Mouse (Mus musculus) cortical plate, adult 2 months (tissue): ENCODE results near the gene Kcnj11. TPM values are rescaled to one million over a fixed set of nuclear protein-coding genes. Genes with fewer than 3 reads are reported as not detected.

Experiments used
- H3K27ac ChIP-seq: fragments of 200-500 bp; 2 replicates; pipeline ENCODE4 v1.5.1; 2012; ENCODE audit warnings: low read length, control low read depth, inconsistent platforms; ENCODE audit not compliant: insufficient read depth
- H3K4me1 ChIP-seq: fragments of 200-500 bp; 2 replicates; pipeline ENCODE4 v1.6.1; 2011; ENCODE audit warnings: low read length; ENCODE audit not compliant: control insufficient read depth, insufficient read depth
- H3K4me3 ChIP-seq: fragments of 200-500 bp; 2 replicates; pipeline ENCODE4 v1.5.1; 2011; ENCODE audit warnings: mild to moderate bottlenecking, low read length, control low read depth; ENCODE audit not compliant: insufficient read depth
- CTCF ChIP-seq: fragments of 200-500 bp; IDR thresholded peaks from 2 replicates; pipeline ENCODE4 v1.5.1; 2011; ENCODE audit warnings: mild to moderate bottlenecking, control low read depth, low read length; ENCODE audit not compliant: insufficient read depth; ENCODE audit errors: extremely low read depth
- POLR2A ChIP-seq: fragments of 200-500 bp; IDR thresholded peaks from 2 replicates; pipeline ENCODE4 v1.6.1; 2011; ENCODE audit warnings: mild to moderate bottlenecking, low read length, control low read depth; ENCODE audit not compliant: insufficient read depth; ENCODE audit errors: extremely low read depth
- polyA plus RNA-seq: library from polyadenylated mRNA; depleted of rRNA; stranded (reverse); fragments of >200 nt; gene quantifications from 2 replicates; pipeline ENCODE4 v1.2.3, GENCODE M21; 2012

Gene Kcnj11
- polyA plus RNA-seq, 1 experiment = 44.6 TPM

DNA sequence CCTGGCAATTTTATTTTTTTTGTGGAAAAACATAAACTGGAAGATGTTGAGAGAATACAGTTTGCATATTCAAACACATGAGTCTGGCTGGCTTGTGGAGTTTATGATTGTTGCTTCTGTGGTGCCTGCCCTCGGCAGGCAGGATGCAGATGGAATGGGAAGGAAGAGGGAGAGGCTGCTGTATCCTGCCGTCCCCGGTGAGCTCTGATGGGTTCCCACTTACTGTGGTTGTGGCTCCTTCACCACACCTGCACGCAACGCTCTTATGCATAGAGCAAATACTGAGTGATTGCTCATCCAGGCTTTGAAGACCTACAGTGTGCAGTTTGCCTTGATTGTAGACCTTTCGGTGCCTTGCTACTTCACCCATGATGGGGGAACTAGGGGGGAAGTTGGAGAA is 12.3 kb downstream of the Kcnj11 start:
- H3K4me1 ChIP-seq = no peaks in the 10 kb centered on the region
- TF ChIP-seq POLR2A = no peak
- TF ChIP-seq CTCF = no peak
- no peak overlapping the region for H3K4me3 ChIP-seq
- no peak overlapping the region for H3K27ac ChIP-seq

DNA sequence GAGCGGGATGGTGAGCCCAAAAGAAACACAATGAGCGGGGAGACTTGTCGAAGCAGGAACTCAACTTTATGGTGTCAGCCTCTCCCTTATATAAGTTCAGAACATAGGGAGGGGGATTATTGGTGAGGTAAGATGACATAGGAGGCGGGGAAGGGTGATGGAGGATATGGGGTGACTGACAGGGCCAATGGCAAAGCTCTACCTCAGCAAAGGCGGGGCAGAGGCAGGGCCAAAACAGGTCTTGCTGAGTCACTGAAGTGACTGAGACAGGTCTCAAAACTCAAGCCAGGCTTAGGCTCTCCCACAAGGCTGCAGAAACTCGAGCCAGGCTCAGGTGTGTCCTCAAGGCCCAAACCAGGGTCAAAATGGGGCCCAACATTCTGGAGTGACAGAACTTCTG is 14.2 kb downstream of the Kcnj11 start:
- H3K27ac ChIP-seq = no peak overlapping the region
- H3K4me1 ChIP-seq = no peaks in the 10 kb centered on the region
- TF ChIP-seq CTCF (no peak), POLR2A (no peak)
- no peak overlapping the region for H3K4me3 ChIP-seq

DNA sequence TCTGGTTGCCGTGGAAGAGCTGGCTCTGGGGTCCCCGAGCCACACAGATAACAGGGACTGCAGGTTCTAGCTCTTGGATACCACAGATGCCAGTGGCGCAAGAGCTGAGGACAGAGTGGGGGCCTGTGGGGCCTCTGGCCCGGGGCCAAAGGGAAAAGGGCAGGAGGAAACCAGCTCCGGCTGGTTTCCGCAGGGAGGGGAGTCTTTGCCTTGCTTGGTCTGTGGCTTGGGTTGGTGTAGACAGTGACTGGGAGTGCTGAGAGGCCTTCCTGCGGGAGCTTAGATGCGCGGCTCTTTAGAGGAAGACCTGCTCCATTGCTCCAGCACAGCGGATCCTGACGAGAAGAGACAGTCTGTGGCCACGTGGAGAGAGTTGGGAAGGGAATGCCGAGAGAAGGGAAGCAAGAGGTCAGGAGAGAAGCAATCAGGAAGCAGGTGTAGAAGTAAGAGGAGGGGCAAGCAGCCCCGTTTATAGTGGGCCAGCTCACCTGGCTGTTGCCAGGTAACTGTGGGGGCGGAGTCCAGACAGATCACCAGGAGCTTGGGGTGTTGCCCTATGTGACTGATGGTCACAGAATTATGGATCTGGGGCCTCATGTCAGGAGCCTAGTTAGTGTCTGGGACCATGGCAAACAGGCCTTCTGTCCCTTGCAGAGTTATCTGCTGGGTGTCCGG is 15.6 kb downstream of the Kcnj11 start:
- H3K4me1 ChIP-seq = no peaks in the 10 kb centered on the region
- H3K4me3 ChIP-seq = no peak overlapping the region
- no peak overlapping the region for H3K27ac ChIP-seq
- TF ChIP-seq POLR2A = no peak
- no peak for TF ChIP-seq CTCF

DNA sequence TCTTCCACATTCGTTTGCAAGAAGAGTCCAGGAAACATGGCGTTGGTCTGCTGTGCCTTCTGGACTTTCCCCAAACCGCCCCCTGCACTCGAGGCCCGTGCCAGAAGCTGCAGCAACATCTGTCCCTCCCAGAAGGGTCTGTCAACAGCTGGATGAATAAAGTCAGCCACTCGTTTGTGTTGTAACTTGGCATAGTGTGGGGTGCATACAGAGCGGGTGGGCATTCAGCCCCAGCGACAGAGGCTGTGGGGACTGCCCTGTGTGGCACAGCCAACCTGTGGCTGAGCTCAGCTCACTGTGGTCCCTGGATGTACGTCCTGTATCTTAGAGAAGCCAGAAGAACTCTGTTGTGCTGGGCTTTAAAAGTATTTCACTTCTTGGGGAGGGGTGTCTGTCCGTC is 16.5 kb downstream of the Kcnj11 start:
- TF ChIP-seq POLR2A (no peak), CTCF (no peak)
- H3K4me1 ChIP-seq = no peaks in the 10 kb centered on the region
- no peak overlapping the region for H3K4me3 ChIP-seq
- H3K27ac ChIP-seq = no peak overlapping the region

DNA sequence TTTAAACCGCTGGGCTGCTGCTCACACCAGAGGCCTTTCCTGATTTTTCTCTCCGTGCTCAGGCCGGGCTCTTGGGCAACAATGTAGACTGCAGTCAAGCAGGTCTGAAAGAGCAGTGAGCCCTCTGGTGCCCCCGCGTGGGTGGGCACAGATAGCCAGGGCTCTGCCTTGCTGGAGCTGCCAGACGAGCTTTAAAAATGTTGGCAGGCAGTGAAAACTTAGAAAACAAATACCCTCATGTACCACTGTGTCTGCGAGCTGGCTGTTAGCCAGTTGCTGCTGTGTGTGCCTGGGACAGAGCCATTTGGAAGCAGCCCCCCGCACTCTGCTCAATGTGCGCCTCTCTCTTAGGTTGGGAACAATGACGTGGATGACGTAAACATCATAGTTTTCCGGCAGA is 22.9 kb downstream of the Kcnj11 start:
- Histone ChIP-seq H3K4me3 (no peak overlapping the region), H3K27ac (no peak overlapping the region), H3K4me1 (no peaks in the 10 kb centered on the region)
- TF ChIP-seq POLR2A (no peak), CTCF (no peak)

DNA sequence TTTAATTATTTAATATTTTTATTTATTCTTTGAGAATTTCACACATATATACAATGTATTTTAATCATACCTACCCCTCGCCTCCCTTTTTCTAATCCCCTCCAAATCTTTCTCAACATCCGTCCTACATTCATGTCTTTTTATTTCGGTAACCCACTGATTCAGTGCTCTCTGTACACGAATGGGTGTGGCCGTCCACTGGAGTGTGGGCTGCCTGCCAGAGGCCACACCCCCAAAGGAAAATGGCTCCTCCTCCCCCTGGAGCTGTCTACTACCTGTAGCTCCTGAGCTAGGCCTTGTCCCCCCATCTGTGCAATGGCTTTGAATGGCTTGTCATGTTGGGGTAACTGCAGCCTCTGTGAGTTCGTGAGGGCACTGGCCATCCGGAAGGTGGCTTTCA is 23.7 kb downstream of the Kcnj11 start:
- TF ChIP-seq CTCF (no peak), POLR2A (no peak)
- H3K4me1 ChIP-seq = no peaks in the 10 kb centered on the region
- H3K4me3 ChIP-seq = no peak overlapping the region
- no peak overlapping the region for H3K27ac ChIP-seq

DNA sequence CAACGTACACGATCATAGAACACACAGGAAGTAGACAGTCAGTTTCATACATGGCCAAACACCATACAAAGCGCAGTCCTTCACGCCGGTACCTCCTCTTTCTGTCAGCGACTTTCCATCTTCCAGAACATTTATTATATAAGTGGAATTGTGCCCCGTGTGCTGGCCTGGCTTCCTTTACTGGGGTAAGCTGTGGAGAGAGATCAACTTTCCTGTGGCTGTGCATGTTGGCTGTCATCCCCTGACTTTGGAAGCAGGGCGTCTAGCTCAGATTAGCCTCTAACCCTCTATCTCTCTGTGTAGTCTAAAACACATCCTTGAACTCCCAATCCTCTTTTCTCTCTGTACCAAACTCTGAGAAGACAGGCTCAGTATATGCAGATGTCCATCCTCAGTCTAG is 31.7 kb downstream of the Kcnj11 start:
- no peak overlapping the region for H3K4me3 ChIP-seq
- TF ChIP-seq CTCF (no peak), POLR2A (no peak)
- H3K4me1 ChIP-seq = no peaks in the 10 kb centered on the region
- no peak overlapping the region for H3K27ac ChIP-seq

DNA sequence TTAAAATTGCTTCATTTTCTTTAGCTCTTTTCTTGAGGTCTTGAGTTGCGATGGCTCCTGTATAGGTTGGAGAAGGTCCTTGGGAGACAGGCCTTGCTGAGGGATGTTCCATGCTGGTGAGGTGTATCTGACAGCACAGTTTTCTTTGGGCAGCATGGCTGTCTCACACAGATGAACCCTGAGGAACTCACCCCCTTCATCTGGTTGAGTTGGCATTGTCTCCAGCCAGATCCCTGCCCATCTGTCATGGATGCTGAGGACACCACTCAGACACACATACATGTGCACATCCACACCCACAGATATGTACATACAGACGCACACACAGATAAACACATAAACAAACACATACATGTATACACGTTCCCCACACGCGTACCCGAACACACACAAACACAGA is 37.3 kb downstream of the Kcnj11 start:
- TF ChIP-seq POLR2A (no peak), CTCF (no peak)
- no peak overlapping the region for H3K4me3 ChIP-seq
- H3K4me1 ChIP-seq = no peaks in the 10 kb centered on the region
- no peak overlapping the region for H3K27ac ChIP-seq

DNA sequence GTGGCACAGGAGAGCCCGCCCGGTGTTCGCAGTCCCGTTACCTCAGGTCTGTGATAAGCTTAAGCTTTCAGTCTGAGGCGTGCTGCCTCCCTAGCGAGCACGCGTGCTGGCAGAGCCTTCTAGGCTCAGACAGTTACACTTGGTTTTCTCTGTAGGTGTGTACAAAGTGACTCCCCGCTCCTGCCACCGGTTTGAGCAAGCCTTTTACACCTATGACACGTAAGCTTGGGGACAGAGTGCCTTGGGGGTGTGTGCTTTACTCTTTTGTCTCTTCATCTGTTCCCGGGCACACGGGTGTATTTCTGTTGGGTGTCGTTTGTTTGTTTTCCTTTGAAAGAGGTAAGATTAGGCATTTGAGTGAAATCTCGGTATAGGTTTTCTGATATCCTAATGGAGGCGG is 39.0 kb downstream of the Kcnj11 start:
- Histone ChIP-seq H3K27ac (no peak overlapping the region), H3K4me3 (no peak overlapping the region), H3K4me1 (no peaks in the 10 kb centered on the region)
- no peak for TF ChIP-seq POLR2A
- TF ChIP-seq CTCF = no peak

DNA sequence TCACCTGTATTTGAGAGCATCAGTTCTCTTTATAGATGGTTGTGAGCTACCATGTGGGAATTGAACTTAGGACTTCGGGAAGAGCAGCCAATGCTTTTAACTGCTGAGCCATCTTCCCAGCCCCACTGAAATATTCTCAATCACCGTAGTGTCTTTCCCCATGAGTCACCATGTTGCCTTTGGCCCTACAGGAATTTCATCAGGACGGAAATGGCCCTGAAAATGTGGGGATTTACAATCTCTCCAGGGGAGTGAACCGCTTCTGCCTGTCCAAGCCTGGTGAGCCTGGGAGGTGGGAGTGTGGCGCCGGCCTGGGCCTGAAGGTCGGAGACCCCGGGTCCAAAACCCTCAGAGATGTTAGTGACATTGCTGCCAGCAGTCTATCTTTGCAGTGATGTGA is 39.9 kb downstream of the Kcnj11 start:
- Histone ChIP-seq H3K4me1 (no peaks in the 10 kb centered on the region), H3K27ac (no peak overlapping the region), H3K4me3 (no peak overlapping the region)
- TF ChIP-seq CTCF = no peak
- no peak for TF ChIP-seq POLR2A

DNA sequence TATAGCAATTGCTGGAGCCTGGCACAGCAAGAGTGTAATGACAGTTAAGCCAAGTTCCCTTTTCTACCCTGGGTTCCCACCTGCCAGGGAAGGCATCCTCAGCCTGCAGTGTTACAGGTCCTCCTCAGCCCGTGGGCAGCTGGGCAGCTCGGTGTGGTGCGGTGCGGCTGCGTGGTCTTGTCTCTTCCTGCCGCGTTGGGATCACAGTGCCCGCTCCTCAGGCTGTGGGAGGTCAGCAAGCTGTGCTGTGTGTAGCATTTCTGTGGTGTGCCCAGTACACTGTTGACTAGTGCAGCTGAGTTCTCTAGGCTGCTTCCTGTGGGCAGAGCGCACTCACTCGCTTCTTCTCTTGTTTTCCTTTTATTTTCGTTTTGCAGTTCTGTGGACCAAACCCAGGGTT is 41.7 kb downstream of the Kcnj11 start:
- Histone ChIP-seq H3K4me3 (no peak overlapping the region), H3K4me1 (no peaks in the 10 kb centered on the region), H3K27ac (no peak overlapping the region)
- TF ChIP-seq POLR2A (no peak), CTCF (no peak)
